Mouse (Mus musculus) heart, adult 2 months (tissue): ENCODE measurements around the gene Sap30. TPM values are rescaled to one million over a fixed set of nuclear protein-coding genes. Genes with fewer than 3 reads are reported as not detected.

Experiments used
- DNase-seq, 2 experiments: peaks; one replicate each; pipeline ENCODE4 v3.0.0; 2021
- H3K27ac ChIP-seq: fragments of 200-600 bp; 2 replicates; pipeline ENCODE4 v1.8.1; 2022
- H3K27me3 ChIP-seq: fragments of 200-500 bp; 2 replicates; pipeline ENCODE4 v1.6.1; 2012; ENCODE audit warnings: mild to moderate bottlenecking, low read length, inconsistent platforms, mixed read lengths; ENCODE audit not compliant: control insufficient read depth, insufficient read depth
- H3K36me3 ChIP-seq: fragments of 200-500 bp; 2 replicates; pipeline ENCODE4 v1.6.1; 2012; ENCODE audit warnings: low read length, inconsistent platforms; ENCODE audit not compliant: control insufficient read depth, insufficient read depth
- H3K4me1 ChIP-seq: fragments of 200-500 bp; 2 replicates; pipeline ENCODE4 v1.6.1; 2011; ENCODE audit warnings: low read length; ENCODE audit not compliant: control insufficient read depth, insufficient read depth
- H3K4me3 ChIP-seq: fragments of 200-600 bp; 2 replicates; pipeline ENCODE4 v1.8.1; 2022
- H3K79me2 ChIP-seq: fragments of 200-500 bp; replicated peaks from 2 replicates; pipeline ENCODE4 v1.6.1; 2012; ENCODE audit warnings: mild to moderate bottlenecking, inconsistent platforms, low read length, moderate library complexity, mixed read lengths; ENCODE audit not compliant: control insufficient read depth, insufficient read depth
- H3K9ac ChIP-seq: fragments of 200-500 bp; 2 replicates; pipeline ENCODE4 v1.6.1; 2012; ENCODE audit warnings: low read depth, mild to moderate bottlenecking, control low read depth, inconsistent platforms, low read length, mixed read lengths
- CTCF ChIP-seq: fragments of 200-600 bp; IDR thresholded peaks from 2 replicates; pipeline ENCODE4 v1.8.1; 2022; ENCODE audit warnings: antibody characterized with exemption, mild to moderate bottlenecking, moderate library complexity
- EP300 ChIP-seq: fragments of 200-500 bp; IDR thresholded peaks from 2 replicates; pipeline ENCODE4 v1.6.1; 2011; ENCODE audit warnings: low read depth, low read length, control low read depth; ENCODE audit not compliant: insufficient read depth
- POLR2A ChIP-seq: fragments of 200-500 bp; IDR thresholded peaks from 2 replicates; pipeline ENCODE4 v1.6.1; 2011; ENCODE audit warnings: mild to moderate bottlenecking, low read depth, low read length, control low read depth; ENCODE audit not compliant: insufficient read depth
- WGBS: fragments of 180-500 bp; shearing (Covaris S2); methylation state at CpG from one replicate; pipeline ENCODE4 v1.1.7; 2018; 5-methylcytosine and 5-hydroxymethylcytosine counted together
- intact Hi-C: fragments of 180-260 bp; cut with DNase I; formaldehyde crosslinking; loops from one replicate; pipeline ENCODE4 v1.15.1; 2025
- polyA plus RNA-seq: library from polyadenylated mRNA; depleted of rRNA; stranded (reverse); fragments of >200 nt; gene quantifications from 2 replicates; pipeline ENCODE4 v1.2.3, GENCODE M21; 2012
- total RNA-seq, 2 experiments: library from RNA; stranded (reverse); gene quantifications; 2 replicates each; pipeline ENCODE4 v1.2.3; 2021

The Sap30 gene
- total and polyA plus RNA-seq, 3 experiments, result 5.1 to 13.8 (median 11.6) TPM

- 57% methylated on average over 5 of the region's 5 CpGs for WGBS
- peaks cover 2% of the 10 kb centered on the region for H3K4me1 ChIP-seq
- H3K9ac ChIP-seq, result no peak overlapping the region
- H3K27ac ChIP-seq, result no peak overlapping the region
- H3K79me2 ChIP-seq, result no peaks in the 10 kb centered on the region
- no peak overlapping the region for H3K4me3 ChIP-seq
- intact Hi-C loops, result loop anchor here (2.0 to 10.0 kb wide), 2 partner anchors 15 to 949 kb away; partner anchors contain the start of genes Cep44 and Fbxo8
- TF ChIP-seq POLR2A (no peak), CTCF (peak; percentile 77), EP300 (no peak)
- no peaks in the 10 kb centered on the region for H3K36me3 ChIP-seq
- H3K27me3 ChIP-seq, result no peaks in the 10 kb centered on the region
- DNase-seq, result peak; percentile 36 to 75
Measured at GRCm38 (mm10) chr8:57503641-57504040, 16.0 kb upstream of the Sap30 start.

GRCm38 (mm10) chr8:57498847-57499511, 11.3 kb upstream of the Sap30 start:
- Histone ChIP-seq H3K36me3 (no peaks in the 10 kb centered on the region), H3K4me3 (peak overlapping the region; percentile 48), H3K27me3 (no peaks in the 10 kb centered on the region), H3K9ac (no peak overlapping the region), H3K27ac (peak overlapping the region; percentile 63), H3K4me1 (no peaks in the 10 kb centered on the region), H3K79me2 (no peaks in the 10 kb centered on the region)
- TF ChIP-seq EP300 (no peak), POLR2A (no peak), CTCF (no peak)
- WGBS, result 35% methylated on average over 17 of the region's 17 CpGs
- intact Hi-C loops, result no loop called here
- DNase-seq, result peak; percentile 61

DNA sequence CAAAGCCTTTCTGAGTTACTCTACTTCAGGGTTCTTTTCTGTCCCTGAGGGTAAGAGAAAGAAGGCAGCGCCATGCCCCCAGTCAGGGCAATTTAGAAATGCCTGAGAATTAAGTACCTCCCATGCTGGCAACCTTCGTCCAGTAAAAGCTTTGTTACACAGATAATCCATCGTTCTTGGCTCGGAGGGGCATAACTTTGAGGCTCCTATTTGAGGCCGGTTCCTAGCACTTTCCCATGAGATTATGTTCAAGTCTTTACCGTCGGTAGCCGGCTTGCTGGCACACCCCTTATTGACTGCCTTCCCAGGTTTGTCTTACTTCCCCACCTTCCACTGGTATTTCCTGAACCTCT, 10.8 kb upstream of the Sap30 start:
- intact Hi-C loops, result no loop called here
- Histone ChIP-seq H3K79me2 (no peaks in the 10 kb centered on the region), H3K4me3 (peak overlapping the region; percentile 48), H3K9ac (no peak overlapping the region), H3K27me3 (no peaks in the 10 kb centered on the region), H3K36me3 (no peaks in the 10 kb centered on the region), H3K27ac (peak overlapping the region; percentile 63), H3K4me1 (no peaks in the 10 kb centered on the region)
- no peak for DNase-seq
- TF ChIP-seq EP300, result no peak
- no peak for TF ChIP-seq CTCF
- TF ChIP-seq POLR2A, result no peak
- 27% methylated on average over 8 of the region's 8 CpGs for WGBS

GRCm38 (mm10) chr8:57491873-57492272, 4.2 kb upstream of the Sap30 start:
- 96% methylated on average over 4 of the region's 4 CpGs for WGBS
- H3K27ac ChIP-seq, result no peak overlapping the region
- TF ChIP-seq EP300 (no peak), CTCF (no peak), POLR2A (no peak)
- H3K36me3 ChIP-seq, result no peaks in the 10 kb centered on the region
- DNase-seq, result no peak
- H3K4me3 ChIP-seq, result no peak overlapping the region
- H3K9ac ChIP-seq, result no peak overlapping the region
- no peaks in the 10 kb centered on the region for H3K4me1 ChIP-seq
- intact Hi-C loops, result no loop called here
- H3K79me2 ChIP-seq, result no peaks in the 10 kb centered on the region; the same call in 1 of the 2 replicates
- H3K27me3 ChIP-seq, result no peaks in the 10 kb centered on the region

DNA sequence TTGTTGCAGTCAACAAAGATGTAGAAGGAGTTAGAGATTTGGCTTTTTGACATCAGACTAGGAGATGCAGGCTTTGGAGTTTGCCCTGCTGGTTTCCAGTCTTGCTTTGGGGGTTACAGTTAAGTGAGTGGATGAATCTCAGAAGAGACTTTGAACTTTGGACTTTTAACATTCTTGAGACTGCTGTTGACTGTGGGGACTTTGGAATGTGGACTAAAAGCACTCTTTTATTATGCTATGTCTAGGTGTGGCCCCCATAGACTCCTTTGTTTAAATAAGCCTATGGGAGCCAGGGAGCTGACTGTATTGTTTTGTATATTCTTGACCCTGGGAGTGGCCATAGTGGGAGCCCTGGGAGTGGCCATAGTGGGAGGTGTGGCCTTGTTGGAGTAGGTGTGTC, 2.2 kb upstream of the Sap30 start:
- intact Hi-C loops, result loop anchor here (2.0 to 5.0 kb wide), 2 partner anchors 15 to 158 kb away; no protein-coding TSS in a partner anchor
- Histone ChIP-seq H3K9ac (no peak overlapping the region), H3K36me3 (no peaks in the 10 kb centered on the region; the same call in 1 of the 2 replicates), H3K4me3 (no peak overlapping the region), H3K4me1 (no peaks in the 10 kb centered on the region; the same call in 1 of the 2 replicates), H3K27me3 (no peaks in the 10 kb centered on the region), H3K27ac (no peak overlapping the region), H3K79me2 (no peaks in the 10 kb centered on the region; the same call in 1 of the 2 replicates)
- TF ChIP-seq POLR2A (no peak), EP300 (no peak), CTCF (no peak)
- DNase-seq, result no peak

GRCm38 (mm10) chr8:57489366-57489765, 1.7 kb upstream of the Sap30 start:
- H3K4me1 ChIP-seq, result no peaks in the 10 kb centered on the region; the same call in 1 of the 2 replicates
- TF ChIP-seq CTCF (no peak), EP300 (no peak), POLR2A (no peak)
- no peak overlapping the region for H3K9ac ChIP-seq
- H3K4me3 ChIP-seq, result no peak overlapping the region
- WGBS, result 100% methylated on average over 1 of the region's 1 CpGs
- no peaks in the 10 kb centered on the region; the same call in 1 of the 2 replicates for H3K79me2 ChIP-seq
- DNase-seq, result no peak
- H3K36me3 ChIP-seq, result no peaks in the 10 kb centered on the region; the same call in 1 of the 2 replicates
- H3K27me3 ChIP-seq, result no peaks in the 10 kb centered on the region
- H3K27ac ChIP-seq, result no peak overlapping the region; the same call in 1 of the 2 replicates
- intact Hi-C loops, result loop anchor here (2.0 to 5.0 kb wide), 2 partner anchors 15 to 157 kb away; no protein-coding TSS in a partner anchor
